Mouse (Mus musculus) kidney, postnatal 10 days (tissue): Measurements from ENCODE around the gene Ddhd1.
"Not testable (repeated sequence)": the region's sequence is repeated elsewhere in the genome, so short reads cannot be mapped to it uniquely, and the experiment has no call there.

ENCODE experiments used
- DNase-seq: peaks from one replicate; pipeline ENCODE4 v3.0.0; 2021; ENCODE audit warnings: mixed read lengths

Ddhd1 gene

DNA sequence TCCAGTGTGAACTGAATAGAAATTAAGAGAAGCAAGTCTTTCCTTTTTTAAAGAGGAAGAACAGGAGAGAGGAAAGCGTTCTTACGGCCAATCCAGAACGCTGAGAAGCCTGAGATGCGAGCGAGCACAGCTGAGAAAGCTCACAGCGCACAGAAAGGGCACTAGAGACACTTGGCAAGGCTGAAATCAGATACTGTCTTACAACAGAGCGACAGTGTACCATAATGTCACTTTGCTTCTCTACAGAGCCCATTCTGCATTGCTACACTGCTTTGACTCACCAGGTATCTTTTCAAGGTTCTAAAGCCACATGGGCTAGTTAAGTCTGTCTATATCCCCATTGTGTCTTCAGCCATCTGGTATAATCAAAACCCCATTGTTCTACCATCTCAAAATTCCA lies 13.7 kb downstream of the Ddhd1 start:
- no peak for DNase-seq

DNA sequence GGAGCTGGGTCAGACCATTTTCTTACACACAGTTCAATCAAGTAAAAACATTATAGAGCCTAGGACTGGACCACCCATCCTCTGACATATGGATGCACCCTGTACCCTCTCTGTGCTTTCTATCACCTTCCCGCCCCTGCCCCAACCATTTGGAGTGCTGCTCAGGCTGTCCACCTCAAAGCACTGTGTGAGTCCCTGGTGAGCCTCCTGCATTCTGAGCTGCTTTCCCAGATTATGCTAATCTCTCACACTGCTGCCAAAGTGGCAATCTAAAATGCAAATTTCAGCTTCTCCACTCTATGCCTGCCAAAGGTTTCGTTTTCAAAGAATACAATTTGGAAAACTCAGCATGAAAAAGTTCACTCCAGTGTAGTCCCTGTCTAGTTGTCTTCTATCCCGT lies 14.5 kb downstream of the Ddhd1 start:
- DNase-seq: no peak

DNA sequence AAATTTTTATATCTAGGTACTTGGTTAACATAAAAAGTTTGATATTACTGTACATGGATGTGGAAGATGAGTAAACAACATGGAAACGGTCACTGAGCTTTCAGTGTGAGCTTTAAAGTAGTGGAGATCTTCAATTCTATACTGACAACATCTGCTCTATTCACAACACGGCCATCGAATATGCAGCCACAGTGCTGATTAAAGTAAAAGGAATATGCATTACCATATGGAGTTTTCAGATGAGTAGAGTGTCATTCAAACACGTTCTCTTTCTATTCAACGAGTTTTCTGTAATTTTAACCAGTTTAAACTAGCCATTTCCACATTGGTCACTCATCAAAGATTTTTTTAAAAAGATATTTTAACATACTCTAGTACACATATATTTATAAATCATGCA lies 15.1 kb downstream of the Ddhd1 start:
- DNase-seq: no peak

DNA sequence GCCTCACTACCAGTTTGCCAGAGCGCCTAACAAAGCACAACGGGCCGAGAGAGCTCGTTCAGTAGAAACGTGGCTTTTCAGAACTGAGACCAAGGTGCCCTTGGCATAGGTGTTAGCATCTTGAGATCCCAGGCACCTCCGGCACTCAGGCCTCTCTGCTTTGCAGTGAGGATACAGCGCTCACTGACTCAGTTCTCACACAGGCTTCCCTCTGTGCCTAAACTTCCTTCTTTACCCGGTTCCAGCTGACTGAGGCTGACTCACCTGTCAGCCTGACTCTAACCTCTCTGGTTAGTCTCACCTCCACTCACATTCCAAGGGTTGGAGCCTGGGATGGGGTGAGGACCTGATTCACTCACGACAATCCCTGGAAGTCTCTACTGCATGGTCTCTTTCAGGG lies 15.7 kb downstream of the Ddhd1 start:
- DNase-seq: no peak

DNA sequence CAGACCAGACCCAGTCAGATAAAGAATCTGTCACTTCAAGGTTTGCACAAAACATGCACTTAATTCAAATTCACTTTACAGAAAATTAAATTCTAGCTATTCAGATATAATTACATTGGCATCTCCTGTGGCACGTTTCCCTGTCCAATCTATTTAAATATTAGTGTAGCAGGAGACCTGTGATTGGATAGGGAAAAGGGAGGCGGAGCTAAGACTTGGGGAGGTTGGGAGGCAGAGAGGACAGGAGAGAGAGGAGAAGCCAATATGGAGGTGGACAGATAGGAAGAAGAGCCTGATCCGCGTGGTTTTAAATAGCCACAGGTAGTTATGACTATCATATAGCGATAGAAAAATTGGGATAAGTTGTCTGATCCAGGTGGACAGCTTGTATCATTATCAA lies 19.2 kb downstream of the Ddhd1 start:
- no peak for DNase-seq

DNA sequence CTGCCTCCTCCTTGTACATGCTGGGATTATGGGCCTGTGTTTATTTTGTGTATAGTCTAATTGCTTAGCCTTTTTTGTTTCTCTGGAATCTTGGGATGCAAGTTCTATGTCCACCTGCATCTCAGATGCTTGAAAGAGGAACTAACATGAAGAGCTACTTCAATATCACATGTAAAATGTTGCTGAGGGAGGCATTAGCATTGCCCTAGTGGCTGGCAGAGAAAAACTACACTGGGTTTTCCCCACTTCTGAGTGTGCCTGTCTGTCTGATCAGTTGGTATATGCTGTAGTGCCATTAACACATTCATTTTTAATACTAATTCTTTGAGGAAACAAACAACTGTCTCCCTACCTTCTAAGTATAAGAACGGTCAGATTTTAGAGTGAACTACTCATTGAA lies 22.4 kb downstream of the Ddhd1 start:
- no peak for DNase-seq

DNA sequence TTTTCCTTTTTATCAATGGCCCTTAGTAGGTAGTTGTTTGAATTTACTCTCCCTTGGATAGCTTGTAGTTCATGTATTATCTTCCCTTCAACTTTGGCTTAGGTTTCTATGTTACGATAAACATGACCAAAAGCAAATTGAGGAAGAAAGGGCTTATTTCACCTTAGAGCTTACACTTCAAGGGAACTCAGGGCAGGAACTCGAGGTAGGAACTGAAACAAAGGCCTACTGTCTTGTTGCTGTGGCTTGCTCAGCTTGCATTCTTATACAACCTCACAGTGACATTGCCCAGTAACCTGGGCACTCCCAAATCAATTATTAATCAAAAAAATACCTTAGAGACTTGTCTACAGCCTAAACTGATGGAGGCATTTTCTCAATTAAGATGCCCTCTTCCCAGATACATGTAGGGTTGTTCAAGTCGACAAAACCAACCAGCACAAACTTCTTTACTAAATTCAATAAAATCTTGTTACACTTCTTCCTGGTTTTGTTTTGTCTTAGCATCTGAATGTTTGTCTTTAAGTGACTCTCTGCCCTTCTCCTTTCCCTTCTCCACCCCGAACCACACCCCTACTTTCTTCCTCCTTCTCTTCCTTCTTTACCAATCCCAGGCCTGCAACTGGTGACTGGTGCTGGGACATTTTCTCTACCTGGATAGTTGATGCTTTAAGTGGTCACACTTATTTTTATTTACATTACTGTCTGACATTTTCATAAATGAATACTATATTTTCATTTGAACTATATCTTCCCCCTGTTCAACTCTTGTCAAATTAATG lies 25.0 kb downstream of the Ddhd1 start:
- DNase-seq: no peak

DNA sequence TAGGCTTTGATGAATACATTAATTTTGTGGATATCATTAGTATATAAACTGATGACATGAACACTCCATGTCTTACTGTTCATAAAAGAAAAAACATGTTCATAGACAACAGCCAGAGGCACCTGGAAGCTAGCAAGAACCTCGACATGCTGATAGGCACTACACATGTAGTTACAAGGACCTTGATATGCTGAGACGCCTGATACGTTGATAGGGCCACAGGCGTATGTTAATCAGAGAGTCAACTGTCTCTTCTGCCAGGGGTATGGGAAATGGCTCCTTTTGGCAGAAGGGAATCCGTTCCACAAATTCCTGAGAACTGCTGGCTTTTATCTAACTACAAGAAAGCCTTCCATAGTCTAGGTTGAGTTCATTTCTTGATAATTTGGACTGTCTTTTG lies 27.4 kb downstream of the Ddhd1 start:
- no peak for DNase-seq

DNA sequence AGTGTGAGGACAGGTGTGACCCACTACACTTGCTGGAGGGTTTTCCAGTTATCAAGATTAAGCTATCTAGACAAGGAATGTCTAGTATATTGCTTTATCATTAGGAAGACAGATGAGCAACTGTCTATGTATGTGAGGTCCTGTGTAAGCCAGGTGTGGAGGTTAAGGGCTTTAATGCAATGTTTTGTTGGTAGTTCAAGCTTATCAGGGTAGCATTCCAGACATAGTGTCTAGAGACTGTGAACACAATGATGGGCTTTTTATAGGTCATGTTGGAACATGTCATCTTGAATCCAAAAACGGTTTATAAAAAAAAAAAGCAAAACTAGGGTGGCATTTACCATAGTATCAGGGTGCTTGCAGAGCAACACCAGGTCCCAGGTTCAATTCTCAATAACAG lies 28.0 kb downstream of the Ddhd1 start:
- no peak for DNase-seq

DNA sequence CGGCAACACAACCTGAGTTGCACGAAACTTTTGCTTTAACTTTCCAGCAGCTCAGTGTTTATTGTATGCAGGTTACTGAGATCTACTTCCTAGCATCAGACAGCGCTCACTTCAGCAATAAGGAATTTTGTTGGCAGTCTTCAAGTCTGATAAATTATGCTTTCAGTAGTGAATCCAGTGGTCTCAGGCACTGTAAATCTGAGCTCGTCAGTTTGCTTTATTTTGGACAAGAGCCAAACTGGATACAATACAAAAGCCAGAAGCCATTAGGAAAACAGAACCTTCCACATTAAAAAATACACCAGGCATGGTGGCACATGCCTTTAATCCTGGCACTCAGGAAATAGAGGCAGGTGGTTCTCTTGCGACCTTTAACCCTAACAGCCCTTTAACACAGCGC lies 39.6 kb downstream of the Ddhd1 start:
- no peak for DNase-seq

DNA sequence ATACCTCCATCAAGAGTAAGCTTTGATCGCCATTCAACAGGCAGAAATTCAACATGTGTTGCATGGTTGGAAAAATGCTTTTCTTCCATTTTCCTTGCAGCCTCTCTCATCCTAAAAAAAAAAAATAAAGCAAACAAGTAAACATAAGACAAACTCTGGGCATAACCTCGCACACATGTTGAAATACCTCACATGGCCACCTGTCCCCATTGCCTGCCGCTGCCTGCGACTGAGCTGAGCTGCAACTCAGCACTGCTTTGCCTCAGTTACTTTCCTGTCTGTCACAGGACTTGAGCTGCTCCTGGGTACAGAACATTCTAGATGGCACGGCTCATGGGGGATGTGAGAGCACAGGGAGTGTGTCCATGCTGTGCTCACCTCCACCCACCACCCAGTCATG lies 41.4 kb downstream of the Ddhd1 start:
- DNase-seq: no peak

DNA sequence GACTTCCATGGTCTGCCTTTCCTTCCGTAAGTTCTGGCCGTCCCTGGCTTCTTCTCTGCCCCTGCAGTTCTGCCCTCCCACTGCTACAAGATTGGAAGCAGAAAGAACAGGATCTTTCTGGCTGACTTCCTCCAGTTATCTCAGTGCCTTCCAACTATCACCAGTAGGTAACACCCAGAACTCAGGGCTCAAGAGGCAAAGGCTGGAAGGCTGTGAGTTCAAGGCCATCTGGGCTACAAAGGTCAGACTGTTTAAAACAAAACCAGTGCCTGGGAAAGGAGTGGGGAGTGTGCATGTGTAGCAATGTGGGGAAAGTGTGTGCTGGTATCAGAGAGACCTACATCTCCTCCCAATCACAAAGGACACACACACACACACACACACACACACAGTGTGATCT lies 42.2 kb downstream of the Ddhd1 start:
- DNase-seq: no peak

DNA sequence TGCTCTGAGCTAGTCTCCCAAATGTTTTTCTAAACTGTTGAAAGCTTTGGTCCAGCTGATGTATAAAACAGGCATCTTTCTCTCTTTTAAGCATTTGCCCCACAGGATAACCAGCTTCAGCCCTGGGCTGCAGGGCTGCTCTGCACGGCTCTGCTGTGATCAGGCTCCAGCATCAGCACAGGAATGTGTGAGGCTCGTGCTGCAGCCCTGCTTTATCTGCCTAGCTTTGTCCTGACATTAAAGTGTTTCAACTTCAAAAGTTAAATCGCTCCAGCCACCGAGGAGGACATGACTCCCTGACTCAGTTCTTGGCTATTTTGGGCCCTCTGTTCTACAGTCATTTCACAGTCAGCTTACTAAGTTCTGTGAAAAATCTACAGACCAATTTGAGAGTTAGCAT lies 43.1 kb downstream of the Ddhd1 start:
- no peak for DNase-seq

DNA sequence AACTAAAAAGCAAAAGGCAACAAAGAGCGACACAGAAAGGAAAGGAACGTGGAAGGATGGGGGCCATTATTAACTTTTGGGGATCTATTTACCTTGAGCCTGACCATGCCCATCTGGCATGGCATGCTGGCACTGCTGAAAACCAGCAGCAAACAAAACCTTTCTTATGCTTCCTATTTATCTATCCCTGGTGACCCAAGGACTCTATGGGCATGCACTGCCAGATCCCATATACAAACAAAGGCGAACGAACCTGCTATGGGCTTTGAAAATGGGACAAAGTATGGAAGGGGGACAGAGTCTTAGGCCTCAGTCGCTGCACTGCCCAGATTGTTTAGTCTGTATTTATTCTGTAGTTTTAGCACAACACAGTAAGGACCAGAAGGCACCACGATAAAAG lies 43.5 kb downstream of the Ddhd1 start:
- no peak for DNase-seq

DNA sequence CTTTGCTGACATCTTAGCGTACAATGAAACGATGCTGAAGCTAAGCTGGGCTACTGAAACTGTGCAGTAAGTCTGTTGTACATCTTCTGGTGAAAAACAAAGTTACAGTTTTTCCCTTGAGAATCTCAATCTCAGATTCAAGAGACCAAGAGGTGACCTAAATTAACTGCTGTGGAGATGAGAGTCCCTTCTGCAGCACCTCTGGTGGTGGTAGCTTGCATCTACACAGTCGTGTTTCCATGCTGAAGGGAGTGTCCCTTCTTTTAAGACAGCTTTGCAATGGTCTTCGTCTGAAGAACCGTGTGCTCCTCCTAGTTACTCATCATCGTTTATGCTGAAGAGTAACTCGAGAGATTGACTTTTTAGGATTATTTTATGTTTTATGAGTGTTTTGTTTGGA lies 46.3 kb downstream of the Ddhd1 start:
- DNase-seq: no peak

DNA sequence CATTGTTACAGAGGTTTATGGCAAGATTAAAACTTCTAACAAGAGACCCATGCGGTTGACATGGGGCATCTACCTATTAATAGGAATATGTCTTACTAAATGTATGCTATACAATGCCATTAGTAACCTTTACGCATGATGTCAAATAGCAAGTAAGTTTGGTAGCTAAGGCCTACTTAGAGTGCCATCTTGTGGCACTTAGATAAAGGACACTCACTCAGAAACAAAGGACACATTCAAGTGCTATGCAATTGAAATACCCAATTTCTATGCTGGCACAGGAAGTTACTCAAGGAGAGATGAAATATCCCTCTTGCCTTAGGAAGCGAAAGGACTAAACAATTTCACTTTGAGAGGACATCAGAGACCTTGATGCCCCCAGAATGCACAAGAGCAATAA lies 55.9 kb downstream of the Ddhd1 start:
- no peak for DNase-seq

DNA sequence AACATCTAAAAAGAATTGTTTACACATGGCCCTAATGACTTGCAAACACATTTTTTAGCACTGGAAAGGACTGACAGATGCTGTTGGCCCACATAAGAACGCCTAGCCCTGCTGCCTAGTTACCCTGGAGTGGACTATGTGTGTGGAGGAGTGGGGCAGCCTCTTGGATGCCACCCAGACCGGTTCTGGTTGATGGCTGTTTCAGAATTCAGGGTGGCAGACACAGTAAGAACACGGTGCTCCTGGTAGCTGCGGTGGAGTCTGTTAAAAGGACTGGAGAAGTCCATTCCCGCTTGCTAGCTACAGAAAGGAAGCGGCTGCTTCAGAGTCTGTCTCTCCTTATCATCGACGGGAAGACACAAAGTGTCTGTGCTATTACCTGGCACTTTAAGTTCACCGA lies 57.4 kb downstream of the Ddhd1 start:
- DNase-seq: no peak

DNA sequence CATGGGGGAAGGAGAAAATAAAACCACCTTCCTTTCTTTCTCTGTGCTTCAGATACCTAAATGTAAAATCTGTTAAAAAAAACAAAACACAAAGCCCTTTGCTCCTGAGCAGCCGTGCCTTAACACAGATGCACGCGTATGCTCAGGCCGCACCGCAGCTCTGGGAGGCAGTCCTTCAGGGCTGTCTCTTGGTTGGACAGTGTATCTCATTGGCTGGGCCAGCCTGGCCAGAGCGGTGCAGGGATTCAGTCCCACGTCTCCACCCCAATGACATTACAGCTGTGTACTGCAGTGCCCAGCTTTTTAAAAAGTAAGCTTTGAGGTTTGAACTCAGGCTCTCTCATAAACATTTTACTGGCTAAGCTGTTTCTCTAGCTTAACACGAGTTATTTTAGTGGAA lies 60.1 kb downstream of the Ddhd1 start:
- no peak for DNase-seq

DNA sequence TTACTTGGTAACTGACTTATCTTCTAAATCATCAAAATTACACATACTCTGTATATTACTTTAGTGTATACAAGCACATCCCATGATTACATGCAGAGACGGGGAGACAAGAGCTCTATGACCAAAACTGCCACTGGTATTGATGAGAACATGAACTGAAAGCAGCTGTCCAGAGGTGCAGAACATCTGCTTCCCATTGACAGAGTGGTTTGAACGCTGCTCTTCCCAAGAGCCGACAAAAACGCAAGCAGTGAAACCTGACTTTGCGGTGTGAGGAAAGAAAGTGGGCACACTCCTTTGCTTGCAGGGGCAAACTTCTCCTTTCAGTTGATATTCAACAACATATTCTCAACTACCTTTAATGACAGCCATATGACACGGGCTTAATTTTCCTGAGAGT lies 64.7 kb downstream of the Ddhd1 start:
- DNase-seq: no peak

DNA sequence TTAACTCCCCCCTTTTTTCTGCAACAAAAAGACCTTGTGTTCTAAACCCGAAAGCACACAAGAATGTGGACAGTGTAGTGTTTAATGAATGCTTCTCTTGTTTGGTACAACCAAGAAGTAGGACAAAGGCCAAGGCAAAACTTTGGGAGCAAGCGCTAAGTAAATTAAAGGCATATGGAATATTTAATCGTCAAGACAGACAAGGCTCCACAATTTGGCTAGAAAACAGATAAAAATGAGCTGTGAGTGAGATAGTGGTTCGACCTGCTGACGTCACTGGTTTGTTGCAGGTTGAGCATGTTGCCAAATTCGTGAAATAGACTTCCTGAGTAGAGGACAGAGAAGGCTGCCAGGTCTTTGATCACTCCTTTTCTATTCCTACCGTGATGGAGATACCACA lies 69.5 kb downstream of the Ddhd1 start:
- no peak for DNase-seq

DNA sequence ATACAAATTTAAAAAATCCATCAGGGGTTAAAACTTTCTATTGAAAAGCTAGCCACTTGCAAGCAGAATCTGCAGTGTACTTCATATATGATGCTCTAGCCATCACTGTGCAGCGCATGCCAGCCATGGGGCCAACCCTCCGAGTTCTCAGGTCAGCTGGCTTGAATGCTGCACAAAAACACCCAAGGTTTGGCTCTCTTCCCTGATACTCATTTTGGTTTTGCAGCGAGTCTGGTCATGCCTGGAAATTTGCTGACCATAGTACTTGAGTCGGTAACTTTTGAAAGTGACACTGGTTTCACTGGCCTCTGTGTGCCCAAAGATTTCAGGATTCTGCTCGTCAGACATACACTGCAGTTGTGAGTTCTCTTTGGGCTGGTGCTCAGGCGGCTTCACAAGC lies 70.4 kb downstream of the Ddhd1 start:
- no peak for DNase-seq

DNA sequence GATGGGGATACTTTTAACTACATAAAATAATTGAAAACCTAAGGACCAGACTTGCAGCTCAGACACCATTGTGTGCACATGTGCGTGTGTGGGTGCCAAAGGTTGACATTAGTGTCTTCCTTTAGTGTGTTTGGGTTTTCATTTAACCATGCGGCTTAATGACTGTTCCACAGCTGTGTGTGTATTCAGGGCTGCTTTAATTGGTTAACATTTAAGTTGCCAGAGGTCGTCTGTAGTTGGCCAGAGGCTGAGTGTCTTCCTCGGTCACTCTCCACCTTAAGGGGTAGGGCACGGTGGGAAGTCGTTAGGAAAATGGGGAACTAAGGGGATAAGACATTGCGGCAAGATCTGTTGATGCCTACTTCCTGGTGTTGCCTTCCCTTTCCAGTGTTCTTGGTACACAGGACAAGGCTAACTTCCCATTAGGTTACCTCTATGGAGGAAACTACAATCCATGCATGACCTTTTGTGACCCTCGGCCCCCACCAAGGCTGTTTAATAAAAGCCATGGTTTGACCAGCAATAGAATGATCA lies 74.4 kb downstream of the Ddhd1 start:
- no peak for DNase-seq

DNA sequence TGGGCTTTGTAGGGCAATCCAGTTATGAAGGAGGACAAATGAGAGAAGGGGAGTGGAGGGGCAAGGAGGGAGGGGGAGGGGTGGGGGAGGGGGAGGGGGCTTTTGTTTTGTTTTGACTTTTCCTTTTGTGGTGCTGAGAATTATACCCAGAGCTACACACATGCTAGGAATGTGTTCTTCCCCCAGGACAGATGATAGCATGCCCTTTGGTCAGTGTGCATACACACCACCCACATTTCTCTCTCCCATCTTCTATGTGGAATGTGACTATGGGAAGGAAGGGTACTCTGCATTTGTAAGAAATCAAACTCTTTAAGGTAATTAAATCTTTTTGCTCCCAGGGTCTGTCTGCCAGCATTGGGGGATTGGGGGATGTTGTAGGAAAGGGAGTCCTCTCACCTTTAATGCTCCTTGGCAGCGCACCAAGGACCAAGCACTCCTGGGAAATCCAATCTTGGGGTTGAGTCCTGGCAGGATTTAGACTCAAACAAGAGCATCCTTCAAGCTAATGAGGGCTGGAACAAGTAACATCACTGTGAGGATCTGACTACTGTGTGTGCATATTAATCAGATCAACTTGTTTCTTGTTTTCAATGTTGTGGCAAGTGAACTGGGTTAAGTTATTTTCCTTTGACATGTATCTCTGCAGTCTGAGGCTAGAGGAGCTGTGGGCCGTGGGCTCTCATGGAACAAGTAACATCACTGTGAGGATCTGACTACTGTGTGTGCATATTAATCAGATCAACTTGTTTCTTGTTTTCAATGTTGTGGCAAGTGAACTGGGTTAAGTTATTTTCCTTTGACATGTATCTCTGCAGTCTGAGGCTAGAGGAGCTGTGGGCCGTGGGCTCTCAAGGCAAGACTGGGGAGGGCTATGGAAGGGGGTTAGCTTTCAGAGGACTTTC lies 76.8 kb downstream of the Ddhd1 start:
- DNase-seq: not testable (repeated sequence)
